8 mouse cellular contexts compared by ENCODE assay signal in the genomic region with DNA sequence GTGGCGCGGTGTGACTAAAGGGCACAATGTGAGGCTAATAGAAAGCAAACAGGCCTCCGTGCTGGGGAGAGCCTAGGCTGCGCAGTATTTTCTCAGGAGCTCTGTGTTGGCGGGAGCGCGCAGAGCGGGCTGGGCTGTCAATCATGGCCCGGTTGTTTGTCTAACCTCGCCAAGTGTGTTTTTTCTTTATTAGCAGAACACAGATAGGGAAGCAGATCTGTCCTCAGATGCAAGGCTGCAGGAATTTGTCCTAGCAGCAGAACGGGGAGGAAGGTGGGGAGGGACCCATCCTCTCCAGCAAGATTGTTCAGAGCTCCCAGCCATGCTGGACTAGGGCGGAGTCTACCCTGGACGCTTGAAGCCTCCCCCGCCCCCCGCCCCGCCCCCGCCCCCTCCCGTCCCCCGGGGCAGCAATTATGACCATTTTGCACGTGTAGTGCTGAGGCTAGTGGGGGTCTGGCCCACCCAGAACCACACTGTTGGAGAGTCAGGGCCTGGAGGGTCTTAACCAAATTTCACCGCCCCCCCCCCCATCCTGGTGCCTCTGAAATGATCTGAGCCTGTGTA. TPM values are rescaled to one million over a fixed set of nuclear protein-coding genes. Genes with fewer than 3 reads are reported as not detected.
A peak's percentile ranks its signal among the peaks of the same experiment; 100 is the strongest.
DNase-seq lines count a peak whose midpoint lies in the region; ATAC-seq and TF ChIP-seq lines count a peak whose summit lies in the region.
"Had no signal": no experiment of that assay in that cellular context is flagged by ENCODE, and none has a peak within 500 bp of the region (broad histone marks: within the 10 kb centered on the region; RNA-seq: fewer than 3 reads in every experiment).

No protein-coding gene starts in this region.

- TF ChIP-seq EP300 in lung, postnatal 0 days (IDR thresholded peaks at IDR 0.05): no peak

- no peak for ATAC-seq in lung, postnatal 0 days
- peak; percentile 83 for ATAC-seq in forebrain, embryonic 15.5 days (replicated peaks)
- no peak for ATAC-seq in liver, embryonic 15.5 days (ENCODE audit: insufficient read depth)

- H3K9ac ChIP-seq in lung, postnatal 0 days (replicated peaks; ENCODE audit: low read depth): no peak overlapping the region
- peak overlapping the region; percentile 32 for H3K9ac ChIP-seq in forebrain, embryonic 15.5 days (replicated peaks)
- H3K9ac ChIP-seq in liver, embryonic 15.5 days: no peak overlapping the region

- peak overlapping the region; percentile 52 for H3K4me2 ChIP-seq in lung, postnatal 0 days (replicated peaks; ENCODE audit: low read depth, low read length)
- peak overlapping the region; percentile 51 for H3K4me2 ChIP-seq in forebrain, embryonic 15.5 days (replicated peaks)
- H3K4me2 ChIP-seq in liver, embryonic 15.5 days: peak overlapping the region; percentile 44

- no peak for DNase-seq in lung, postnatal 0 days (ENCODE audit: low spot score)
- no peak for DNase-seq in lung, adult 18-20 months
- no peak for DNase-seq in gastrocnemius, adult 18-20 months (ENCODE audit: low spot score)
- no peak for DNase-seq in frontal cortex, postnatal 36 days (ENCODE audit: low spot score in 2 of 2)
- no peak for DNase-seq in urinary bladder, postnatal 10 days (ENCODE audit: low spot score)

- 2% methylated on average over 21 of the region's 21 CpGs for WGBS in lung, postnatal 0 days
- 2% methylated on average over 21 of the region's 21 CpGs for WGBS in forebrain, embryonic 15.5 days
- WGBS in liver, embryonic 15.5 days (ENCODE audit: insufficient replicate concordance): 8% methylated on average over 21 of the region's 21 CpGs

- no peak for TF ChIP-seq CTCF in lung, postnatal 0 days (IDR thresholded peaks at IDR 0.05)

- H3K36me3 ChIP-seq in lung, postnatal 0 days (ENCODE audit: insufficient read depth, low read length): no peaks in the 10 kb centered on the region
- H3K36me3 ChIP-seq in forebrain, embryonic 15.5 days: no peaks in the 10 kb centered on the region
- no peaks in the 10 kb centered on the region for H3K36me3 ChIP-seq in liver, embryonic 15.5 days (replicated peaks)

- H3K4me1 ChIP-seq in lung, postnatal 0 days (ENCODE audit: insufficient read depth, low read depth, low read length): no peaks in the 10 kb centered on the region
- H3K4me1 ChIP-seq in forebrain, embryonic 15.5 days: peaks cover 10% of the 10 kb centered on the region
- no peaks in the 10 kb centered on the region for H3K4me1 ChIP-seq in liver, embryonic 15.5 days (replicated peaks)

- no peak overlapping the region for H3K27ac ChIP-seq in lung, postnatal 0 days (ENCODE audit: low read length)
- H3K27ac ChIP-seq in forebrain, embryonic 15.5 days (replicated peaks): no peak overlapping the region
- H3K27ac ChIP-seq in liver, embryonic 15.5 days (replicated peaks): no peak overlapping the region

- no peaks in the 10 kb centered on the region for H3K9me3 ChIP-seq in lung, postnatal 0 days (ENCODE audit: low read length)
- no peaks in the 10 kb centered on the region for H3K9me3 ChIP-seq in forebrain, embryonic 15.5 days
- H3K9me3 ChIP-seq in liver, embryonic 15.5 days (replicated peaks): no peaks in the 10 kb centered on the region

- 0 out of 2 replicates have a peak, but pooled peaks cover 3% of the 10 kb centered on the region for H3K27me3 ChIP-seq in lung, postnatal 0 days (replicated peaks; ENCODE audit: insufficient read depth, low read length)
- H3K27me3 ChIP-seq in forebrain, embryonic 15.5 days: no peaks in the 10 kb centered on the region
- H3K27me3 ChIP-seq in liver, embryonic 15.5 days: 0 out of 2 replicates have a peak, but pooled peaks cover 4% of the 10 kb centered on the region

- peak overlapping the region; percentile 24 for H3K4me3 ChIP-seq in lung, postnatal 0 days (ENCODE audit: low read depth, low read length)
- H3K4me3 ChIP-seq in forebrain, embryonic 15.5 days: peak overlapping the region; percentile 38
- H3K4me3 ChIP-seq in liver, embryonic 15.5 days (replicated peaks): peak overlapping the region; percentile 20

RNA-seq across cellular contexts. Expression of a gene that starts 43.7 kb away (rescaled TPM):
- not detected in 2 replicates for polyA plus RNA-seq in lung, postnatal 0 days (2015; fragmentation: Nextera tagmentation; extraction: Ambion mirVana)
- not detected in 2 replicates for polyA plus RNA-seq in forebrain, embryonic 15.5 days (2015; fragmentation: Nextera tagmentation; extraction: Ambion mirVana)
- 0.37 and 0.46 TPM in 2 replicates for polyA plus RNA-seq in liver, embryonic 15.5 days (2015; fragmentation: Nextera tagmentation; extraction: Ambion mirVana)
- total RNA-seq in gastrocnemius, adult 18-20 months (2021): not detected
- total RNA-seq: heart, postnatal 25 days had no signal
